Mouse (Mus musculus) lung, adult 2 months (tissue): Measurements from ENCODE around the gene Fes. TPM values are rescaled to one million over a fixed set of nuclear protein-coding genes. Genes with fewer than 3 reads are reported as not detected.

ENCODE experiments used
- DNase-seq: peaks from one replicate; pipeline ENCODE4 v3.0.0; 2022
- H3K4me1 ChIP-seq: fragments of 200-500 bp; 2 replicates; pipeline ENCODE4 v1.6.1; 2011; ENCODE audit warnings: low read length; ENCODE audit not compliant: control insufficient read depth, insufficient read depth
- H3K4me3 ChIP-seq: fragments of 200-500 bp; replicated peaks from 2 replicates; pipeline ENCODE3; 2011; ENCODE audit warnings: low read depth, mild to moderate bottlenecking, control low read depth, low read length; ENCODE audit errors: extremely low read depth
- CTCF ChIP-seq: fragments of 200-500 bp; IDR thresholded peaks from 2 replicates; pipeline ENCODE4 v1.5.1; 2011; ENCODE audit warnings: mild to moderate bottlenecking, low read length, control low read depth; ENCODE audit not compliant: insufficient read depth
- POLR2A ChIP-seq: fragments of 200-500 bp; IDR thresholded peaks from 2 replicates; pipeline ENCODE4 v1.6.1; 2011; ENCODE audit warnings: low read depth, mild to moderate bottlenecking, control low read depth, low read length, borderline replicate concordance; ENCODE audit errors: extremely low read depth
- WGBS: fragments of 180-500 bp; shearing (Covaris S2); methylation state at CpG from one replicate; pipeline ENCODE4 v1.1.7; 2018; 5-methylcytosine and 5-hydroxymethylcytosine counted together
- polyA plus RNA-seq: library from polyadenylated mRNA; depleted of rRNA; stranded (reverse); fragments of >200 nt; gene quantifications from 2 replicates; pipeline ENCODE4 v1.2.3, GENCODE M21; 2012

Fes gene
- polyA plus RNA-seq, 1 experiment = 60.1 TPM

- Histone ChIP-seq H3K4me1 (peaks cover 3% of the 10 kb centered on the region; the same call in 1 of the 2 replicates), H3K4me3 (no peak overlapping the region)
- TF ChIP-seq CTCF (no peak), POLR2A (no peak)
- DNase-seq = no peak
- WGBS = 62% methylated on average over 3 of the region's 3 CpGs
Observed at GRCm38 (mm10) chr7:80419278-80419677, 31.5 kb upstream of the Fes start.

GRCm38 (mm10) chr7:80418036-80418435 lies 30.3 kb upstream of the Fes start:
- no peak overlapping the region for H3K4me3 ChIP-seq
- DNase-seq = no peak
- 80% methylated on average over 3 of the region's 3 CpGs for WGBS
- no peak for TF ChIP-seq POLR2A
- no peak for TF ChIP-seq CTCF
- H3K4me1 ChIP-seq = peaks cover 3% of the 10 kb centered on the region; the same call in 1 of the 2 replicates

GRCm38 (mm10) chr7:80417601-80418000 lies 29.9 kb upstream of the Fes start:
- H3K4me1 ChIP-seq = 0 out of 2 replicates have a peak, but pooled peaks cover 2% of the 10 kb centered on the region
- no peak overlapping the region for H3K4me3 ChIP-seq
- no peak for DNase-seq
- TF ChIP-seq POLR2A = no peak
- no peak for TF ChIP-seq CTCF

- DNase-seq = no peak
- TF ChIP-seq POLR2A (no peak), CTCF (no peak)
- 78% methylated on average over 7 of the region's 7 CpGs for WGBS
- Histone ChIP-seq H3K4me3 (no peak overlapping the region), H3K4me1 (0 out of 2 replicates have a peak, but pooled peaks cover 2% of the 10 kb centered on the region)
Observed at GRCm38 (mm10) chr7:80416969-80417368, 29.2 kb upstream of the Fes start.

GRCm38 (mm10) chr7:80414303-80414855 lies 26.6 kb upstream of the Fes start:
- TF ChIP-seq POLR2A (no peak), CTCF (no peak)
- WGBS = 67% methylated on average over 7 of the region's 7 CpGs
- no peak for DNase-seq
- Histone ChIP-seq H3K4me1 (0 out of 2 replicates have a peak, but pooled peaks cover 2% of the 10 kb centered on the region), H3K4me3 (no peak overlapping the region)

GRCm38 (mm10) chr7:80413512-80414302 lies 26.0 kb upstream of the Fes start:
- 72% methylated on average over 9 of the region's 9 CpGs for WGBS
- Histone ChIP-seq H3K4me3 (no peak overlapping the region), H3K4me1 (0 out of 2 replicates have a peak, but pooled peaks cover 2% of the 10 kb centered on the region)
- TF ChIP-seq POLR2A = no peak
- TF ChIP-seq CTCF = no peak
- DNase-seq = no peak

GRCm38 (mm10) chr7:80412781-80413180 lies 25.0 kb upstream of the Fes start:
- 83% methylated on average over 5 of the region's 5 CpGs for WGBS
- Histone ChIP-seq H3K4me1 (0 out of 2 replicates have a peak, but pooled peaks cover 2% of the 10 kb centered on the region), H3K4me3 (no peak overlapping the region)
- DNase-seq = no peak
- TF ChIP-seq CTCF = no peak
- TF ChIP-seq POLR2A = no peak

- TF ChIP-seq POLR2A (no peak), CTCF (no peak)
- Histone ChIP-seq H3K4me1 (0 out of 2 replicates have a peak, but pooled peaks cover 2% of the 10 kb centered on the region), H3K4me3 (no peak overlapping the region)
- WGBS = 82% methylated on average over 10 of the region's 10 CpGs
- no peak for DNase-seq
Observed at GRCm38 (mm10) chr7:80412279-80412678, 24.5 kb upstream of the Fes start.

- no peak for DNase-seq
- H3K4me1 ChIP-seq = 0 out of 2 replicates have a peak, but pooled peaks cover 2% of the 10 kb centered on the region
- TF ChIP-seq CTCF = no peak
- no peak for TF ChIP-seq POLR2A
- 80% methylated on average over 9 of the region's 9 CpGs for WGBS
- H3K4me3 ChIP-seq = no peak overlapping the region
Observed at GRCm38 (mm10) chr7:80410380-80410779, 22.6 kb upstream of the Fes start.
